Mouse (Mus musculus) adrenal gland, postnatal 14 days (tissue): ENCODE data around the gene Snrnp40. TPM values are rescaled to one million over a fixed set of nuclear protein-coding genes. Genes with fewer than 3 reads are reported as not detected.

Source experiments
- DNase-seq: peaks from one replicate; pipeline ENCODE4 v3.0.0; 2021; ENCODE audit warnings: mixed read lengths
- long read RNA-seq, 2 experiments: library from polyadenylated mRNA; stranded (forward); transcript quantifications; one replicate each; pipeline ENCODE4 v2.0.0; 2021
- total RNA-seq: library from RNA; stranded (reverse); gene quantifications from 2 replicates; pipeline ENCODE4 v1.2.3, GENCODE M21; 2021

The Snrnp40 gene
- total RNA-seq: 30.6 and 38.0 TPM in 2 replicates
- long read RNA-seq, experiment 1, transcript Snrnp40-201 (10 exons, 1,584 nt): major isoform, 81 of 110 reads
- long read RNA-seq, experiment 1, partial matches to known transcripts: 26 of 110 reads
- long read RNA-seq, experiment 1, other reads (novel, unspliced or antisense): 3 of 110 reads
- long read RNA-seq, experiment 2, transcript Snrnp40-201 (10 exons, 1,584 nt): major isoform, 47 of 66 reads
- long read RNA-seq, experiment 2, partial matches to known transcripts: 17 of 66 reads
- long read RNA-seq, experiment 2, other reads (novel, unspliced or antisense): 2 of 66 reads

DNA sequence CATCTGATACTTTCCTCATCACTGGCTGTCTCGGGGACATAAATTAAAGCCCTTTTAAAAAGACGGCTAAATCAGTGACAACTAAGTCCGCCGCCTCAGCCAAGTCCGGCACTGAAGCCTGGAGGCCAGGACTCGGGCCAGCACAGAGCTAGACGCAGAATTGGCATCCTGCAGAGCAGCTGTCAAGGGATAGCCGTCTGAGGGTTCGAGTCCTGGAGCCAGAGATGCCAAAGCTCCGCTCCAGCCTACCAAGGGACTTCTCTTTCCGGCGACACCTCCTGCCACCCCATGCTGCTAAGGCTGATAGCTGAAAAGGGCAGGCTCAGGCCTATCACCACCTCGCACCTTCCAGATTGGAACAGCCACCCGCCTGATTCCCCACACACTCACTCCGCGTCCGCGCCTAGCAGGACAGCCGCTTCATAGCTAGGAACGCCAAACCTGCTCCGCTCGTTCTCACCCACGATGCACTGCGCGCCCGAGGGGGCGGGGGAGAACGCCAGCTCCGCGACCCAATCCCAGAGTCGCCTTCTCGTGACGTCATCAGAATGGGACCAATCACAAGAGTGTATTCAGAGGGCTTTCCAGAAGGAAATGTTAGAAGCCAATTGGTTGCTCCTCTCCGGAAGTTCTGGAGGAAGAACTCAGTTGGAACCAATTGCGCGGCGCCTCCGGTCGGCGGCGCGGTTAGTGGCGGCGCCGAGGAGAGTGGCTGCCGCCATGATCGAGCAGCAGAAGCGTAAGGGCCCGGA, at the start of gene Snrnp40, which contains the start of gene Zcchc17:
Gene Snrnp40 (plus strand): TSS at position 647 of the 752 bp plus-strand sequence.
Gene Zcchc17 (minus strand): TSS at position 458 of the 752 bp plus-strand sequence.
- peak; percentile 100 for DNase-seq

GRCm38 (mm10) chr4:130312526-130312925, 47.4 kb upstream of the Snrnp40 start:
- peak; percentile 40 for DNase-seq

GRCm38 (mm10) chr4:130313552-130313951, 46.4 kb upstream of the Snrnp40 start:
- DNase-seq: no peak

DNA sequence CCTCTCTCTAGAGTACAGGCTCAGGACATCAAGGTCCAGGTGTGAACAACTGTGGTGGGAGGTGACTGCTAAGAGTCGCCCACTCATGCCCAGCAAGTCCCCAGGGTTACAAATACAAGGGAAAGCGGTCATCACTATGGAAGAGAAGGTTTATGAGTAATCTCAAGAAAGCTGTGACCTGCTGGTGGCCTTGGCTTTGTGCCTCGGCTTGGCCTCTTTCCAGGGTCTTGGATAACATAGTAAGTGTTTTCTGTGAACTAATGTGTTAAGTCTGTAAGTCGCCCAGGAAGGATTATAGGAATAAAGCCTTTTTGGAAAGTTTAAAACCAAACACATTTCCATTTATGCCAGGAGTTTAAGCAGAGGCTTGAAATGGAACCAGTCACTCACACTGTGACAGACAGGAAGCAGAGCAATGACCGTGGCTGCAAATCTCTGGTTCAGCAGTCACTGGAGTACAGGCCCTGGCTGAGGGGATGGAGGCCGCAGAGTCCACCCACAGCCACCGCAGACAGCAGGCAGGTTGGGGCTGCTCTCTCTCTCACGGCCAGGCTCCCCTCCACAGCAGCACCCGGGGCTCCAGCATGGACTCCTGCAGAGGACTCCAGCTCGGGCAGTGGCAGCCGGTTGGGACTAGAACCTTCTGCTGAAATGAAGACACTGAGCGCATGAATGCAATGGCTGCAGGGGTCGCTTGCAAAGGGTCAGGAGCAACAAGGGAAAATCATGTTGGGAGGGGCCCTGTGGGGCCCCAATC, 44.0 kb upstream of the Snrnp40 start:
- DNase-seq: peak; percentile 89

GRCm38 (mm10) chr4:130316691-130317090, 43.2 kb upstream of the Snrnp40 start:
- DNase-seq: peak; percentile 44

DNA sequence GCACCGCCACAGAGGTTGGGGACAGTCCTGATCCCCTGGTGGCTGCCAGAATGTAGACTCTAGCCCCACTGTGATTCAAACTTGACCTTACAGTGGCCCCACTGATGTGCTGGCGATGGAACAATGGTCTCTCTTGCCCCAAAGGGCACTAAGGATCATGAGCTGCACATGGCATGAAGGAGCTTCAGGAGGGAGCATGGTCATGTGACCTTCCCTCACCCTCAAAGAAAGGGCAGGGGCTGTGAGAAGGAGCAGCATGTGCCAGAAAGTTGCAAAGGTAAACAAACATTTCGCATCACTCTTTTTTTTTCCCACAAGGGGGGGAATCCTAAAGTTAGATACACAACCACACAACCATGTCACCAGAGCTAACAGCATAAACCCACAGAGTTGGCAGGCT, 41.8 kb upstream of the Snrnp40 start:
- no peak for DNase-seq

DNA sequence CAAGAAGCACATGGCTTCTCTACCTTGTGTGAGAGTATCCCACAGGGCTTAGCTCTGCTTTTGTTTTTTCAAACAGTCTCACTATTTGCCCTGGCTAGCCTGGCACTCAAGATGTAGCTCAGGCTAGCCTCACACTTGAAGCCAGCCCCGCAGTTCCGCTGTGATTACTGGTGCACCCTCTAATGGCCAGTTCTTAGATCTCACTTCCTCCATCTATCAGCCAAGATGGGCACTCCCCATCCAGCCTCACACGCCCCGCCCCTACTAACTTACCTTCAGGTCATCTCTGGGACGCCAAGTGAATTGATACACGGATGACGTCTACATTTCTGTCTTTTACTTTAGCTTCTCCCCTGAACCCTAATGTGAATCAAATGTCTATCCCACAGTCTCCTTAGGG, 40.4 kb upstream of the Snrnp40 start:
- DNase-seq: no peak

- DNase-seq: no peak
These were observed 38.3 kb upstream of the Snrnp40 start for GRCm38 (mm10) chr4:130321640-130322039.

DNA sequence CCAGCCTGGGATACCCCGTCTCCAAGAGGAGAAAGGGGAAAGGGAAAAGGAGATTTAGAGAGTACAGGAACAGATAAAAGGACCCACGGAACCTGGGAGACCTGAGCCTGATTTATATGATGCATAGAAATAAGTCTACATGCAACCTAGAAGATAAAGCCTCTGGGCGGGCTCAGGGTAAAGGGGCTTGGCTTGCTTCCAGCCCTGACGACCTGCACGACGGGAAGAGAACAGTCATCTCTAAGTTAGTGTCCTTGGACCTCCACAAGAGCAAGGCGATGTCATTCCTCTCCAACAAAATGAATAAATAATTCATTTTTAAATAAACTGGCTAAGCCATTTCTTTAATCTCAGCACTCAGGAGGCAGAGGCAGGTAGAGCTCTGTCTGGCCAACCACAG, 37.4 kb upstream of the Snrnp40 start:
- peak; percentile 47 for DNase-seq

DNA sequence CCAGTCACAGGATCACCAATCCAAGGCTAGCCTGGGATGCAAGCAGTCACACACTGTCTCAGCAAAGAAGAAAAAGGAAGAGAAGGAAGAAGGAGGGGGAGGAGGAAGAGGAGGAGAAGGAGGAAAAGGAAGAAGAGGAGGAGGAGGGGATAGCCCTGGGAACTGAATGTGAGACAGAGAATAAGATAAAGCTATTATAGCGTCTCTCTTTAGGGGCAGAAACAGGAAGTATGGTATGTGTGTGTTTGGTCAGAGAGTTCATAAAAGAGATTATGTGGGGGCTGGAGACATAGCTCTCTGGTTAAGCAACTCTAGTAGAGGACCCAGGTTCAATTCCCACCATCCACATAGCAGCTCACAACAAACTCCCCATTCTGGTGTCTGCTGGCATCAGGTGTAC, 36.8 kb upstream of the Snrnp40 start:
- DNase-seq: no peak

- no peak for DNase-seq
These were observed 36.3 kb upstream of the Snrnp40 start for GRCm38 (mm10) chr4:130323607-130324006.

- DNase-seq: no peak
These were observed 34.5 kb upstream of the Snrnp40 start for GRCm38 (mm10) chr4:130325446-130325845.

DNA sequence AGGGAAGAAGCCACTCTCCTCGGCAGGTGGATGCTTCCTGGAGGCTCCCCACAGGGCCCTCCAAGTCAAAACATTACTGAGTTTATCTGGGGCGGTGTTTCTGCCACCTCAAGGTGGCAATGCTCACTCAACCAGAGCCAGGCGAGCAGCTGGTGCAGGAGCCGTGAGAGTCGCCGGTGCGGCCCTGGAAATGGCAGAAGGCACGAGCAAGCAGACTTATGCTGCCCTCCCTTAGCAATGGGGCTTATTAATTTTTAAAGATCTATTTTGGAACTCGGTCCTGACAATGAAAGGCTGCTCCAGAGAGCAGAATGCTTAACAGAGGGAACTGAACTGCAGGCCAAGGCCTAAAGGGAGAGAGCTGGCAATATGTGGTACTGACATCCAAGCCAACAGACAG, 32.6 kb upstream of the Snrnp40 start:
- no peak for DNase-seq

DNA sequence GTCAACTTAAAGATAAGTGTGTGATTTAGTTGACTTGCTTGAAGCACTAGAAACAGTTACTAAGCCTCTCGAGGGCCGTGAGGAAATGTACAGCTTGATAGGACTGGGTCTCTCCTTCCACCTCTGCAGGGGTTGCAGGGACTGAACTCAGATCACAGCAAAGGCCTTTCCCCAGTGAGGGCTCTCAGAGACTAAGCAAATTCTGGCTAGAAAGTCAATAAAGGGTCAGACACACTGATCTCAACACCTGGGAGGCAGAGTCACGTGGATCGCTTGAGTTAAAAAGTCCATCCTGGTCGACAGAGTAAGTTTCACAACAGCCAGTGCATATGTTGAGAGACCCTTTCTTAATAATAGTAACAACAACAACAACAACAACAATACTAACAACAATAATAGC, 24.1 kb upstream of the Snrnp40 start:
- no peak for DNase-seq

- peak; percentile 72 for DNase-seq
These were observed 18.2 kb upstream of the Snrnp40 start for GRCm38 (mm10) chr4:130341691-130342090.

GRCm38 (mm10) chr4:130349666-130350065, 10.3 kb upstream of the Snrnp40 start:
- no peak for DNase-seq

DNA sequence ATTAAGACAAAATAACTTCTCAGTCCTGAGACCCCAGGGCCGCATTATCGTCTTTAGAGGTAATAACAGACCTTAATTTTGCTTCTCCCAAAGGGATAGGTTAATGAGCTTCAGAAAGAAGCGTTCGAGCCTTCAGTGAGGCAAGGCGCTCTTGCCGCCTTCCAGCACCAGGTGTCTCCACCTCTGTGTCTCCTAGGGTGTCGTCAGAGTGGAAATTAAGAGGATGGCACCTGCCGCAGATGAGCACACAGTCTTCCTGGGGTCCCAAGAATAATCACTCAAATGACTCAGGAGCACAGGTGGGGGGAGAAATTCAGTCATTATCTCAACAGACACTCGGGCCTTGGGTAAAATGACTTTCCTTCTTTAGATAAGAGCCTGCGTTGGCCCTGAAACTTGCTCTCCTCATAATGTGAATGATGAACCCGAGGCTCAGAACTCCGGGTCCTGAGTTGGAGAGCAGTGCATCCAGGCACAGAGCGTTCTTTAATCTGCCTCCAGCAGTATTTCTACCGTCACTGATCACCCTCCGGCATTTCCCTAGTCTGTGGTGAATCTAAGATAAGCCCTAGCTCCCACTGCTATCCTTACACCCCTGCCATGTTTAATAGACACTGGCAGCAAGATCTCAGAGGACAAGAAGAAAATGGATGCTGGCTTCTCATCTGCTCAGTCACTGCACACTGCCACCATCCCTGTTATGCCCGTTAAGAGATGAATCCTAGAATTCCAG, 9.1 kb upstream of the Snrnp40 start:
- no peak for DNase-seq

GRCm38 (mm10) chr4:130352588-130352987, 7.3 kb upstream of the Snrnp40 start:
- no peak for DNase-seq

DNA sequence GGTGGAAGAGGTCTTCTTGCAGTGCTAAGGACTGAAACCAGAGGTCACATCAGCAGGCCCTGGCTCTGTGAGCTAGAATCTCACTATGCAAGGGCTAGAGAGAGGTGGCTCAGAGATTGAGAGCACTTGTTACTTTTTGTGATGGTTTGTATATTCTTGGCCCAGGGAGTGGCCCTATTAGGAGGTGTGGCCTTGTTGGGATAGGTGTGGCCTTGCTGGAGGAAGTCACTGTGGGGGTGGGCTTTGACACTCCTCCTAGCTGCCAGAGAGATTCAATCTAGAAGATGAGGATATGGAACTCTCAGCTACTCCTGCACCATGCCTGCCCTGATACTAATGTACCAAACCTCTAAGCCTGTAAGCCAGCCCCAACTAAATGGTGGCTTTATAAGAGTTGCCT, 2.0 kb upstream of the Snrnp40 start:
- no peak for DNase-seq

DNA sequence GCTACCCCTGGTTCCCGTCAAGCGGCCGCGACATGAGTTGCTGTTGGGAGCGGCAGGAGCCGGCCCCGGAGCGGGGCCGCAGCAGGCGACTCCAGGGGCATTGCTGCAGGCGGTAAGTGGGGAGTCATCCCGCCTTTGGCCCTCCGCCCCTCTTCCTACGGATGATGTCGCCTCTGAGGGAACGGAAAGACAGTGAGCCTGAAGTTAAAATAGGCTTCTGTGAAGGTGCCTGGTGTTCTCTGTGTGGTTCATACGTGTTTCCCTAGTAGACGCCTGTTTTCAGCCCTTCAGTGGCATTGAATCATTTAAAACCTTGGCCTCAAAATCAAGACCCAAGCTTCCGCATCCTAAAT, 282 bp downstream of the Snrnp40 start:
- DNase-seq: no peak

DNA sequence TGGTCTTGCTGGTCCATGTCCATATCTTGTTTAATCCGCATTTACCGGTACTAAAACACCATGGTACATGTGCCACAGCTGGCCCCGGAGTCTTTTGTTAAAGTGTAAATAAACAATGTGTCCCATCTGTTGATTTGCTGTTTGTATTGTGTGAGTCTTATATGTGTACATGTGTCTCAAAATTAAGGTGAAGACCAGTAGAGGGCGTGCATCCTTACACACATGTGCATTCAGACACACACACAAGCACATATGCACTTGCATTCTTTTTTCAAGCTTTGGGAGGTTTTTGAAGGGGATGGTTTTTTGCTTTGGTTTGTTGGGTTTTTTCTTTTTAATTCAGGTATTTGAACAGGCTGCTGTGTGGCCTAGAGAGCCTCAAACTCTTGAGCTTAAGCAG, 16.7 kb downstream of the Snrnp40 start:
- DNase-seq: no peak

DNA sequence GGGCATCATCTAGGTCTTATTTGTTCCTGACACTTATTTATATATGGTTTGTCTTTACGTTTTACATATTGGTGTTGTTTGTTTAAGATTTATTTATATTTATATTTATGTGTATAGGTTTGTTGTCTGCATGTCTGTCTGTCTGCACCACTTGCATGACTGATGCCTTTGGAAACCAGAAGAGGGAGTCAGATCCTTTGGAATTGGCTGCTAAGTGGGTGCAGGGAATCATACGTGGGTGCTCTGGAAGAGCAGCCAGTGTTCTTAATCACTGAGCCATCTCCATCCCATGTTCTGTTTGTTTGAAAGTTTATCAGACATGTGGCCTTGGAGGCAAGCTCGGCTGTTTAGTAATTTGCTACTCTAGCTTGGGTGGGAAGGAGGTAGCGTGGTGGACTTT, 17.6 kb downstream of the Snrnp40 start:
- no peak for DNase-seq
